Mouse (Mus musculus) cerebellum, adult 2 months (tissue): ENCODE measurements around the gene Il22ra2.

Source experiments
- CTCF ChIP-seq: fragments of 200-500 bp; IDR thresholded peaks from 2 replicates; pipeline ENCODE4 v1.5.1; 2011; ENCODE audit warnings: low read depth, mild to moderate bottlenecking, control low read depth, low read length, moderate library complexity, borderline replicate concordance; ENCODE audit not compliant: insufficient read depth
- POLR2A ChIP-seq: fragments of 200-500 bp; IDR thresholded peaks from 2 replicates; pipeline ENCODE4 v1.6.1; 2011; ENCODE audit warnings: low read length, control low read depth, borderline replicate concordance; ENCODE audit not compliant: insufficient read depth

DNA sequence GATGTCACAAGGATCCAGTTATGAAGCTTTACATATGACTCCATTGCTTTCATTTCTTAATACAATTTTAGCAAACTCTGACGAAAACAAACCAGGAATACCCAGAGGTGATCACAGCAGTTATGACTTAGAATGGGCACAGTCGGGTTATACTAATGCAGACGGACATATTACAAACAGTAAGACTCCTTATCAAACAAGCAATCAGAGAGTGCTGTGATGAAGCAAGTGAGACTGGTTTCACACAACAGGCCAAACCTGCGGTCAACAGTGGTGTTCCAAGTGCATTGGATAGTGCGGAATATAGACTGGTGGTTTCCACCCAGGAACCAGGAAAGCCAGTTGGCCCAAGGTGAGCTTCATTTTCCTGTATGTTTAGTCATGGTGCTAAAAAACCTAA, 17.1 kb downstream of the Il22ra2 start:
- no peak for TF ChIP-seq CTCF
- TF ChIP-seq POLR2A = no peak
